Mouse (Mus musculus): Measurements from ENCODE around the gene Gm12216. TPM values are rescaled to one million over a fixed set of nuclear protein-coding genes. Genes with fewer than 3 reads are reported as not detected.
"Not testable (repeated sequence)": the region's sequence is repeated elsewhere in the genome, so short reads cannot be mapped to it uniquely, and the experiment has no call there.

Gene Gm12216
- polyA plus RNA-seq, 1 experiment from 2014 or later, result 1.6 TPM

GRCm38 (mm10) chr11:53891505-53892451 lies 32.7 kb upstream of the Gm12216 start, which contains the start of gene Slc22a5:
Gene Slc22a5 (minus strand): TSS chr11:53891660.
- Histone ChIP-seq H3K36me3 (no peaks in the 10 kb centered on the region), H3K4me2 (peak within 1 kb of the TSS; percentile 93), H3K4me1 (peaks cover 45% of the 10 kb centered on the region), H3K27ac (peak within 1 kb of the TSS; percentile 90), H3K9ac (peak within 1 kb of the TSS; percentile 67), H3K4me3 (replicated peaks) (peak within 1 kb of the TSS; percentile 65), H3K27me3 (no peaks in the 10 kb centered on the region), H3K9me3 (replicated peaks) (no peaks in the 10 kb centered on the region)
- ATAC-seq (replicated peaks; ENCODE audit: low FRiP score), result peak; percentile 98
- WGBS, result 5% methylated on average over 62 of the region's 63 CpGs

- Histone ChIP-seq H3K4me3 (replicated peaks) (peak overlapping the region; percentile 65), H3K27ac (peak overlapping the region; percentile 85), H3K4me1 (peaks cover 45% of the 10 kb centered on the region), H3K27me3 (no peaks in the 10 kb centered on the region), H3K9me3 (replicated peaks) (no peaks in the 10 kb centered on the region), H3K9ac (peak overlapping the region; percentile 67), H3K36me3 (0 out of 2 replicates have a peak, but pooled peaks cover 3% of the 10 kb centered on the region), H3K4me2 (peak overlapping the region; percentile 93)
- WGBS, result 2% methylated on average over 33 of the region's 33 CpGs
- peak; percentile 15 for ATAC-seq (replicated peaks; ENCODE audit: low FRiP score)
Observed at GRCm38 (mm10) chr11:53890906-53891504, 31.9 kb upstream of the Gm12216 start.

- Histone ChIP-seq H3K27me3 (no peaks in the 10 kb centered on the region), H3K9ac (no peak overlapping the region), H3K36me3 (peaks cover 6% of the 10 kb centered on the region; the same call in 1 of the 2 replicates), H3K4me1 (peaks cover 45% of the 10 kb centered on the region), H3K27ac (no peak overlapping the region), H3K9me3 (replicated peaks) (no peaks in the 10 kb centered on the region), H3K4me3 (replicated peaks) (peak overlapping the region; percentile 65), H3K4me2 (peak overlapping the region; percentile 93)
- ATAC-seq (replicated peaks; ENCODE audit: low FRiP score), result no peak
- WGBS, result 86% methylated on average over 2 of the region's 2 CpGs
Observed at GRCm38 (mm10) chr11:53890225-53890624, 31.2 kb upstream of the Gm12216 start.

- H3K4me2 ChIP-seq, result no peak overlapping the region
- H3K9ac ChIP-seq, result no peak overlapping the region
- peaks cover 45% of the 10 kb centered on the region for H3K4me1 ChIP-seq
- 42% methylated on average over 4 of the region's 4 CpGs for WGBS
- H3K36me3 ChIP-seq, result peaks cover 11% of the 10 kb centered on the region; the same call in 1 of the 2 replicates
- no peak overlapping the region for H3K4me3 ChIP-seq (replicated peaks)
- no peaks in the 10 kb centered on the region for H3K9me3 ChIP-seq (replicated peaks)
- no peak for ATAC-seq (replicated peaks; ENCODE audit: low FRiP score)
- 0 out of 2 replicates have a peak overlapping the region, but pooled peaks have one; percentile 0 for H3K27ac ChIP-seq
- H3K27me3 ChIP-seq, result no peaks in the 10 kb centered on the region
Observed at GRCm38 (mm10) chr11:53889091-53889645, 30.1 kb upstream of the Gm12216 start.

GRCm38 (mm10) chr11:53888242-53888641 lies 29.2 kb upstream of the Gm12216 start:
- H3K4me2 ChIP-seq, result no peak overlapping the region; the same call in 1 of the 2 replicates

GRCm38 (mm10) chr11:53883287-53883686 lies 24.2 kb upstream of the Gm12216 start:
- H3K27ac ChIP-seq, result no peak overlapping the region
- peaks cover 18% of the 10 kb centered on the region; the same call in 1 of the 2 replicates for H3K36me3 ChIP-seq
- 92% methylated on average over 2 of the region's 2 CpGs for WGBS
- H3K4me2 ChIP-seq, result no peak overlapping the region
- no peak for ATAC-seq (replicated peaks; ENCODE audit: low FRiP score)
- no peaks in the 10 kb centered on the region for H3K9me3 ChIP-seq (replicated peaks)
- peaks cover 6% of the 10 kb centered on the region for H3K4me1 ChIP-seq
- no peaks in the 10 kb centered on the region for H3K27me3 ChIP-seq
- no peak overlapping the region for H3K4me3 ChIP-seq (replicated peaks)
- H3K9ac ChIP-seq, result no peak overlapping the region

More at GRCm38 (mm10) chr11:53888242-53888641, 29.2 kb upstream of the Gm12216 start:
- Histone ChIP-seq H3K27ac (0 out of 2 replicates have a peak overlapping the region, but pooled peaks have one; percentile 0), H3K36me3 (peaks cover 12% of the 10 kb centered on the region; the same call in 1 of the 2 replicates), H3K4me1 (peaks cover 45% of the 10 kb centered on the region), H3K4me3 (replicated peaks) (no peak overlapping the region), H3K9me3 (replicated peaks) (no peaks in the 10 kb centered on the region), H3K27me3 (no peaks in the 10 kb centered on the region), H3K9ac (no peak overlapping the region)
- no peak for ATAC-seq (replicated peaks; ENCODE audit: low FRiP score)
- WGBS, result 79% methylated on average over 4 of the region's 4 CpGs

- H3K36me3 ChIP-seq, result not testable (repeated sequence)
Observed at GRCm38 (mm10) chr11:53878096-53878495, 19.0 kb upstream of the Gm12216 start.

GRCm38 (mm10) chr11:53876488-53876887 lies 17.4 kb upstream of the Gm12216 start:
- Histone ChIP-seq H3K27me3 (no peaks in the 10 kb centered on the region), H3K36me3 (peaks cover 16% of the 10 kb centered on the region), H3K9ac (no peak overlapping the region), H3K4me1 (no peaks in the 10 kb centered on the region), H3K4me3 (replicated peaks) (no peak overlapping the region), H3K4me2 (no peak overlapping the region), H3K9me3 (replicated peaks) (no peaks in the 10 kb centered on the region), H3K27ac (no peak overlapping the region)
- no peak for ATAC-seq (replicated peaks; ENCODE audit: low FRiP score)
- 83% methylated on average over 4 of the region's 4 CpGs for WGBS

More at GRCm38 (mm10) chr11:53878096-53878495, 19.0 kb upstream of the Gm12216 start:
- not testable (repeated sequence) for H3K4me3 ChIP-seq (replicated peaks); H3K9ac ChIP-seq; ATAC-seq (replicated peaks; ENCODE audit: low FRiP score); H3K27me3 ChIP-seq; H3K4me2 ChIP-seq; H3K27ac ChIP-seq; H3K9me3 ChIP-seq (replicated peaks); H3K4me1 ChIP-seq
- WGBS, result 83% methylated on average over 5 of the region's 5 CpGs

- H3K9ac ChIP-seq, result no peak overlapping the region
- H3K27me3 ChIP-seq, result no peaks in the 10 kb centered on the region
- no peaks in the 10 kb centered on the region for H3K4me1 ChIP-seq
- no peaks in the 10 kb centered on the region for H3K9me3 ChIP-seq (replicated peaks)
- H3K36me3 ChIP-seq, result peaks cover 31% of the 10 kb centered on the region
- H3K27ac ChIP-seq, result no peak overlapping the region
- WGBS, result 80% methylated on average over 4 of the region's 4 CpGs
- H3K4me3 ChIP-seq (replicated peaks), result no peak overlapping the region
- H3K4me2 ChIP-seq, result no peak overlapping the region
- ATAC-seq (replicated peaks; ENCODE audit: low FRiP score), result no peak
Observed at GRCm38 (mm10) chr11:53874706-53875105, 15.7 kb upstream of the Gm12216 start.

- WGBS, result 62% methylated on average over 5 of the region's 5 CpGs
- H3K27me3 ChIP-seq; H3K9ac ChIP-seq; H3K9me3 ChIP-seq (replicated peaks); H3K4me3 ChIP-seq (replicated peaks); ATAC-seq (replicated peaks; ENCODE audit: low FRiP score); H3K4me2 ChIP-seq; H3K4me1 ChIP-seq; H3K27ac ChIP-seq: not testable (repeated sequence)
- peaks cover 31% of the 10 kb centered on the region for H3K36me3 ChIP-seq
Observed at GRCm38 (mm10) chr11:53873909-53874704, 15.1 kb upstream of the Gm12216 start.

- H3K4me1 ChIP-seq, result no peaks in the 10 kb centered on the region
- 0 out of 2 replicates have a peak overlapping the region, but pooled peaks have one; percentile 1 for H3K27ac ChIP-seq
- H3K9me3 ChIP-seq (replicated peaks), result no peaks in the 10 kb centered on the region
- H3K36me3 ChIP-seq, result peaks cover 31% of the 10 kb centered on the region
- H3K9ac ChIP-seq, result no peak overlapping the region
- no peak for ATAC-seq (replicated peaks; ENCODE audit: low FRiP score)
- H3K27me3 ChIP-seq, result no peaks in the 10 kb centered on the region
- H3K4me2 ChIP-seq, result no peak overlapping the region
- no peak overlapping the region for H3K4me3 ChIP-seq (replicated peaks)
- 80% methylated on average over 2 of the region's 2 CpGs for WGBS
Observed at GRCm38 (mm10) chr11:53871786-53872507, 12.9 kb upstream of the Gm12216 start.
